Mouse (Mus musculus): ENCODE data around the gene Kcnk6. TPM values are rescaled to one million over a fixed set of nuclear protein-coding genes. Genes with fewer than 3 reads are reported as not detected.
"Not testable (repeated sequence)": the region's sequence is repeated elsewhere in the genome, so short reads cannot be mapped to it uniquely, and the experiment has no call there.

Kcnk6 gene
- polyA plus RNA-seq, 1 experiment from 2014 or later, result 1.5 TPM

- no peaks in the 10 kb centered on the region for H3K4me1 ChIP-seq (replicated peaks; ENCODE audit: control insufficient read depth, insufficient read depth, low read length)
- no peaks in the 10 kb centered on the region for H3K36me3 ChIP-seq (ENCODE audit: control insufficient read depth, insufficient read depth)
- no peak for TF ChIP-seq CTCF (IDR thresholded peaks at IDR 0.05; ENCODE audit: low read depth)
- no peak overlapping the region for H3K9ac ChIP-seq (ENCODE audit: low read depth, low read length)
- H3K4me3 ChIP-seq (ENCODE audit: low read depth, low read length), result no peak overlapping the region
- peaks cover 10% of the 10 kb centered on the region; the same call in 1 of the 2 replicates for H3K9me3 ChIP-seq (ENCODE audit: control insufficient read depth)
- H3K27ac ChIP-seq (ENCODE audit: low read depth, low read length), result no peak overlapping the region
- no peaks in the 10 kb centered on the region for H3K27me3 ChIP-seq (replicated peaks; ENCODE audit: control insufficient read depth, insufficient read depth, low read length)
- 35% methylated on average over 2 of the region's 2 CpGs for WGBS
- no peak overlapping the region for H3K4me2 ChIP-seq (replicated peaks; ENCODE audit: low read depth)
- ATAC-seq, result no peak
Measured at GRCm38 (mm10) chr7:29214236-29214635, 18.1 kb downstream of the Kcnk6 start.

- H3K4me3 ChIP-seq (ENCODE audit: low read depth, low read length), result no peak within 1 kb of the TSS
- WGBS, result 9% methylated on average over 20 of the region's 20 CpGs
- no peaks in the 10 kb centered on the region for H3K27me3 ChIP-seq (replicated peaks; ENCODE audit: control insufficient read depth, insufficient read depth, low read length)
- no peak for ATAC-seq
- H3K9ac ChIP-seq (ENCODE audit: low read depth, low read length), result no peak within 1 kb of the TSS
- no peak within 1 kb of the TSS for H3K4me2 ChIP-seq (replicated peaks; ENCODE audit: low read depth)
- TF ChIP-seq CTCF (IDR thresholded peaks at IDR 0.05; ENCODE audit: low read depth), result no peak
- H3K9me3 ChIP-seq (ENCODE audit: control insufficient read depth), result peaks cover 8% of the 10 kb centered on the region; the same call in 1 of the 2 replicates
- no peaks in the 10 kb centered on the region for H3K36me3 ChIP-seq (ENCODE audit: control insufficient read depth, insufficient read depth)
- H3K4me1 ChIP-seq (replicated peaks; ENCODE audit: control insufficient read depth, insufficient read depth, low read length), result no peaks in the 10 kb centered on the region
- H3K27ac ChIP-seq (ENCODE audit: low read depth, low read length), result no peak within 1 kb of the TSS
Measured at GRCm38 (mm10) chr7:29213675-29214082, 18.6 kb downstream of the Kcnk6 start, which contains the start of gene Catsperg1. Gene Catsperg1 (minus strand): TSS chr7:29214035.

DNA sequence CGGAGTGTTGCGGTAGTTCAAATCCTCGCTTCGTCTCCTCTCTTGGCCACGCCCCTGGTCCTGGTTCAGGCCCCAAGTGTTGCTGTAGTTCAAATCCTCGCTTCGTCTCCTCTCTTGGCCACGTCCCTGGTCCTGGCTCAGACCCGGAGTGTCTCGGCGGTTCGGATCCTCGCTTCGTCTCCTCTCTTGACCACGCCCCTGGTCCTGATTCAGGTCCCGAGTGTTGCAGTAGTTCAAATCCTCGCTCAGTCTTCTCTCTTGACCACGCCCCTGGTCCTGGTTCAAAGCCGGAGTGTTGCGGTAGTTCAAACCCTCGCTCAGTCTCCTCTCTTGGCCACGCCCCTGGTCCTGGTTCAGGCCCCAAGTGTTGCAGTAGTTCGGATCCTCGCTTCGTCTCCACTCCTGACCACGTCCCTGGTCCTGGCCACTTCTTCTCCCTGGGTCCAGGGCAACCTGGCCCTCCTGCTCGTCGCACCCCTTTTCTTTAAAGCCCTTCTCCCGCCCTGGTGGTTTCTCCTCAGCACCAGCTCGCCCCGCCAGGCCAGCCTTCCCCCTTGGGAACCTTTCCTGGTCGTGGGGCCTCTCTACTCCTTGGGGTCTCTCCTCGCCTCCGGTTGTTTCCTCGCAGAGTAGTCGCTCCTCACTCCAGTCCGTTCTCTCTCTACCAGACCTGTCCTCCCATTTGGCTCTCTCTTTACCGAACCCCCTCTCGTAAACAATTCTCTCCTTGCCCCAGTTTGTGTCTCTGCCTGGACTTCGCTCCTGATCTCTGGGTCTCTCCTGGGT, 19.3 kb downstream of the Kcnk6 start:
- H3K4me2 ChIP-seq (replicated peaks; ENCODE audit: low read depth), result not testable (repeated sequence)

GRCm38 (mm10) chr7:29212199-29212765, 20.0 kb downstream of the Kcnk6 start:
- peaks cover 8% of the 10 kb centered on the region; the same call in 1 of the 2 replicates for H3K9me3 ChIP-seq (ENCODE audit: control insufficient read depth)
- peak overlapping the region; percentile 38; the same call in 1 of the 2 replicates for H3K4me3 ChIP-seq (ENCODE audit: low read depth, low read length)
- no peaks in the 10 kb centered on the region for H3K4me1 ChIP-seq (replicated peaks; ENCODE audit: control insufficient read depth, insufficient read depth, low read length)
- H3K36me3 ChIP-seq (ENCODE audit: control insufficient read depth, insufficient read depth), result no peaks in the 10 kb centered on the region
- 26% methylated on average over 26 of the region's 26 CpGs for WGBS
- no peak overlapping the region for H3K9ac ChIP-seq (ENCODE audit: low read depth, low read length)
- H3K27me3 ChIP-seq (replicated peaks; ENCODE audit: control insufficient read depth, insufficient read depth, low read length), result no peaks in the 10 kb centered on the region
- no peak for TF ChIP-seq CTCF (IDR thresholded peaks at IDR 0.05; ENCODE audit: low read depth)
- ATAC-seq, result no peak
- H3K27ac ChIP-seq (ENCODE audit: low read depth, low read length), result peak overlapping the region; percentile 62; the same call in 1 of the 2 replicates
- peak overlapping the region; percentile 62 for H3K4me2 ChIP-seq (replicated peaks; ENCODE audit: low read depth)

More for the DNA sequence above, 19.3 kb downstream of the Kcnk6 start:
- H3K4me1 ChIP-seq (replicated peaks; ENCODE audit: control insufficient read depth, insufficient read depth, low read length); H3K9me3 ChIP-seq (ENCODE audit: control insufficient read depth); ATAC-seq; H3K36me3 ChIP-seq (ENCODE audit: control insufficient read depth, insufficient read depth); H3K27me3 ChIP-seq (replicated peaks; ENCODE audit: control insufficient read depth, insufficient read depth, low read length); H3K9ac ChIP-seq (ENCODE audit: low read depth, low read length); H3K27ac ChIP-seq (ENCODE audit: low read depth, low read length); H3K4me3 ChIP-seq (ENCODE audit: low read depth, low read length): not testable (repeated sequence)
- 36% methylated on average over 39 of the region's 40 CpGs for WGBS

- H3K4me2 ChIP-seq (replicated peaks; ENCODE audit: low read depth), result peak overlapping the region; percentile 62
- H3K27me3 ChIP-seq (replicated peaks; ENCODE audit: control insufficient read depth, insufficient read depth, low read length), result no peaks in the 10 kb centered on the region
- no peak for TF ChIP-seq CTCF (IDR thresholded peaks at IDR 0.05; ENCODE audit: low read depth)
- peak; percentile 92 for ATAC-seq
- H3K27ac ChIP-seq (ENCODE audit: low read depth, low read length), result peak overlapping the region; percentile 62
- H3K9me3 ChIP-seq (ENCODE audit: control insufficient read depth), result peaks cover 8% of the 10 kb centered on the region; the same call in 1 of the 2 replicates
- no peaks in the 10 kb centered on the region for H3K36me3 ChIP-seq (ENCODE audit: control insufficient read depth, insufficient read depth)
- H3K4me1 ChIP-seq (replicated peaks; ENCODE audit: control insufficient read depth, insufficient read depth, low read length), result no peaks in the 10 kb centered on the region
- whole genome bisulfite sequencing, result 7% methylated on average over 34 of the region's 34 CpGs
- peak overlapping the region; percentile 38 for H3K4me3 ChIP-seq (ENCODE audit: low read depth, low read length)
- H3K9ac ChIP-seq (ENCODE audit: low read depth, low read length), result no peak overlapping the region
Measured at GRCm38 (mm10) chr7:29211415-29212198, 20.7 kb downstream of the Kcnk6 start.

GRCm38 (mm10) chr7:29211013-29211412, 21.3 kb downstream of the Kcnk6 start:
- not testable (repeated sequence) for H3K4me1 ChIP-seq (replicated peaks; ENCODE audit: control insufficient read depth, insufficient read depth, low read length); H3K27me3 ChIP-seq (replicated peaks; ENCODE audit: control insufficient read depth, insufficient read depth, low read length); H3K9me3 ChIP-seq (ENCODE audit: control insufficient read depth); H3K9ac ChIP-seq (ENCODE audit: low read depth, low read length); H3K36me3 ChIP-seq (ENCODE audit: control insufficient read depth, insufficient read depth)
- peak; percentile 69 for ATAC-seq
- H3K27ac ChIP-seq (ENCODE audit: low read depth, low read length), result peak overlapping the region; percentile 62; the same call in 1 of the 2 replicates
- H3K4me2 ChIP-seq (replicated peaks; ENCODE audit: low read depth), result peak overlapping the region; percentile 62
- 26% methylated on average over 15 of the region's 15 CpGs for WGBS
- peak overlapping the region; percentile 38 for H3K4me3 ChIP-seq (ENCODE audit: low read depth, low read length)

All from intestine, postnatal 0 days (tissue).